In genomic region chr11:43626927-43627645, GRCm38 (mm10) we compare ENCODE assay signal across 8 mouse cellular contexts. TPM values are rescaled to one million over a fixed set of nuclear protein-coding genes. Genes with fewer than 3 reads are reported as not detected.
DNase-seq lines count a peak whose midpoint lies in the region; ATAC-seq and TF ChIP-seq lines count a peak whose summit lies in the region.

No protein-coding gene starts in this region.

- DNase-seq in left cerebral cortex, adult 2 months (ENCODE audit: extremely low spot score in 1 of 2, low spot score in 2 of 2): no peak
- DNase-seq in left cerebral cortex, postnatal 4 days: no peak
- no peak for DNase-seq in thymus, adult 2 months
- DNase-seq in gastrocnemius, postnatal 4 days (ENCODE audit: low spot score in 2 of 2): no peak

- no peak for TF ChIP-seq CTCF in left cerebral cortex, adult 2 months (IDR thresholded peaks at IDR 0.05)
- TF ChIP-seq CTCF in olfactory bulb, adult 2 months (IDR thresholded peaks at IDR 0.05; ENCODE audit: insufficient read depth, low read depth, low read length): no peak
- TF ChIP-seq CTCF in thymus, adult 2 months (IDR thresholded peaks at IDR 0.05; ENCODE audit: borderline replicate concordance, control insufficient read depth, extremely low read depth, insufficient read depth, low read length, poor library complexity): no peak

- ATAC-seq in embryonic facial prominence, embryonic 15.5 days (ENCODE audit: insufficient number of reproducible peaks, low FRiP score, low TSS enrichment, low read depth): no peak
- peak; percentile 10; the same call in 1 of the 2 replicates for ATAC-seq in intestine, embryonic 15.5 days
- ATAC-seq in CD4-positive, CD25-positive, alpha-beta regulatory T cell, adult 4 months: no peak

- no peaks in the 10 kb centered on the region for H3K36me3 ChIP-seq in embryonic facial prominence, embryonic 15.5 days
- H3K36me3 ChIP-seq in intestine, embryonic 15.5 days: no peaks in the 10 kb centered on the region
- no peaks in the 10 kb centered on the region for H3K36me3 ChIP-seq in thymus, adult 2 months (ENCODE audit: control insufficient read depth, insufficient read depth, low read length)

- H3K27me3 ChIP-seq in embryonic facial prominence, embryonic 15.5 days: no peaks in the 10 kb centered on the region
- H3K27me3 ChIP-seq in intestine, embryonic 15.5 days (replicated peaks): no peaks in the 10 kb centered on the region
- no peaks in the 10 kb centered on the region for H3K27me3 ChIP-seq in thymus, adult 2 months (ENCODE audit: control insufficient read depth, insufficient read depth, low read length)

- intact Hi-C loops in left cerebral cortex, adult 2 months (cut with DNase I): loop anchor here (2.0 kb wide), 1 partner anchor 56 kb away; no protein-coding TSS in a partner anchor
- intact Hi-C loops in left cerebral cortex, postnatal 4 days (cut with DNase I): loop anchor here (10.0 kb wide), 1 partner anchor 48 kb away; no protein-coding TSS in a partner anchor

- no peak overlapping the region for H3K9ac ChIP-seq in embryonic facial prominence, embryonic 15.5 days
- H3K9ac ChIP-seq in intestine, embryonic 15.5 days: no peak overlapping the region

- no peaks in the 10 kb centered on the region for H3K9me3 ChIP-seq in embryonic facial prominence, embryonic 15.5 days (replicated peaks)
- H3K9me3 ChIP-seq in intestine, embryonic 15.5 days: no peaks in the 10 kb centered on the region

- H3K4me1 ChIP-seq in embryonic facial prominence, embryonic 15.5 days: peaks cover 14% of the 10 kb centered on the region
- H3K4me1 ChIP-seq in intestine, embryonic 15.5 days (replicated peaks): peaks cover 12% of the 10 kb centered on the region
- H3K4me1 ChIP-seq in olfactory bulb, adult 2 months (ENCODE audit: control insufficient read depth, insufficient read depth, low read length): peaks cover 16% of the 10 kb centered on the region
- H3K4me1 ChIP-seq in thymus, adult 2 months (replicated peaks; ENCODE audit: control insufficient read depth, insufficient read depth, low read length): no peaks in the 10 kb centered on the region

- 26% methylated on average over 18 of the region's 18 CpGs for WGBS in embryonic facial prominence, embryonic 15.5 days
- WGBS in intestine, embryonic 15.5 days: 36% methylated on average over 18 of the region's 18 CpGs
- WGBS in olfactory bulb, adult 2 months: 31% methylated on average over 18 of the region's 18 CpGs
- WGBS in thymus, adult 2 months: 91% methylated on average over 18 of the region's 18 CpGs

- peak overlapping the region; percentile 33 for H3K4me3 ChIP-seq in left cerebral cortex, adult 2 months
- no peak overlapping the region; the same call in 1 of the 2 replicates for H3K4me3 ChIP-seq in embryonic facial prominence, embryonic 15.5 days (replicated peaks)
- no peak overlapping the region for H3K4me3 ChIP-seq in intestine, embryonic 15.5 days (replicated peaks)
- no peak overlapping the region; the same call in 1 of the 2 replicates for H3K4me3 ChIP-seq in olfactory bulb, adult 2 months (ENCODE audit: insufficient read depth, low read depth, low read length)
- no peak overlapping the region for H3K4me3 ChIP-seq in thymus, adult 2 months (ENCODE audit: control insufficient read depth, insufficient read depth, low read length)

- peak overlapping the region; percentile 38 for H3K4me2 ChIP-seq in embryonic facial prominence, embryonic 15.5 days (replicated peaks)
- H3K4me2 ChIP-seq in intestine, embryonic 15.5 days (replicated peaks): peak overlapping the region; percentile 51

- no peak for TF ChIP-seq POLR2A in olfactory bulb, adult 2 months (IDR thresholded peaks at IDR 0.05; ENCODE audit: insufficient read depth, low read depth, low read length)
- TF ChIP-seq POLR2A in thymus, adult 2 months (IDR thresholded peaks at IDR 0.05; ENCODE audit: control insufficient read depth, extremely low read depth, insufficient read depth, low read length, poor library complexity): no peak

- peak overlapping the region; percentile 88 for H3K27ac ChIP-seq in left cerebral cortex, adult 2 months
- H3K27ac ChIP-seq in embryonic facial prominence, embryonic 15.5 days (replicated peaks): 0 out of 2 replicates have a peak overlapping the region, but pooled peaks have one; percentile 2
- H3K27ac ChIP-seq in intestine, embryonic 15.5 days: peak overlapping the region; percentile 72
- H3K27ac ChIP-seq in olfactory bulb, adult 2 months (ENCODE audit: insufficient read depth, low read depth, low read length): peak overlapping the region; percentile 45
- H3K27ac ChIP-seq in thymus, adult 2 months (ENCODE audit: control insufficient read depth, insufficient read depth, low read length): no peak overlapping the region

RNA-seq across cellular contexts. Expression of gene Fabp6, which starts 25.7 kb away (rescaled TPM):
- not detected for total RNA-seq in left cerebral cortex, adult 2 months (2021)
- total RNA-seq in left cerebral cortex, postnatal 4 days (2021): not detected
- polyA plus RNA-seq in embryonic facial prominence, embryonic 15.5 days (2015; fragmentation: Nextera tagmentation; extraction: Ambion mirVana): 1.1 and 1.2 TPM in 2 replicates
- 1.2 TPM in 2 replicates for polyA plus RNA-seq in intestine, embryonic 15.5 days (2015; fragmentation: Nextera tagmentation; extraction: Ambion mirVana)
- not detected in 2 replicates for polyA plus RNA-seq in olfactory bulb, adult 2 months (2012; ENCODE audit: insufficient read depth, insufficient read length, low replicate concordance, missing spikeins)
- 1.4 and 1.6 TPM in 2 replicates for polyA plus RNA-seq in thymus, adult 2 months (2012; rRNA removed)
- not detected for polyA plus RNA-seq in CD4-positive, CD25-positive, alpha-beta regulatory T cell, adult 4 months (2017; shearing (Covaris generic))
- not detected for total RNA-seq in gastrocnemius, postnatal 4 days (2021)

RNA-seq across cellular contexts. Expression of gene 4933415A04Rik, which starts 40.2 kb away (rescaled TPM):
- total RNA-seq in left cerebral cortex, adult 2 months (2021): under 1 TPM; 0.61 to 0.77 TPM
- 1 to 10 TPM; 1.7 to 2.2 TPM for total RNA-seq in left cerebral cortex, postnatal 4 days (2021)
- 2.8 and 3.4 TPM in 2 replicates for polyA plus RNA-seq in embryonic facial prominence, embryonic 15.5 days (2015; fragmentation: Nextera tagmentation; extraction: Ambion mirVana)
- polyA plus RNA-seq in intestine, embryonic 15.5 days (2015; fragmentation: Nextera tagmentation; extraction: Ambion mirVana): 4.4 and 5.4 TPM in 2 replicates
- not detected in 2 replicates for polyA plus RNA-seq in olfactory bulb, adult 2 months (2012; ENCODE audit: insufficient read depth, insufficient read length, low replicate concordance, missing spikeins)
- 0.59 and 0.81 TPM in 2 replicates for polyA plus RNA-seq in thymus, adult 2 months (2012; rRNA removed)
- polyA plus RNA-seq in CD4-positive, CD25-positive, alpha-beta regulatory T cell, adult 4 months (2017; shearing (Covaris generic)): not detected
- 1 to 10 TPM in 1 of 2 experiments, under 1 TPM in 1; 0.73 to 1.0 TPM for total RNA-seq in gastrocnemius, postnatal 4 days (2021)

RNA-seq across cellular contexts. Expression of gene Pwwp2a, which starts 54.7 kb away (rescaled TPM):
- total RNA-seq in left cerebral cortex, adult 2 months (2021): 10 to 100 TPM; 65.2 to 65.7 TPM
- 10 to 100 TPM; 61.1 to 70.5 TPM for total RNA-seq in left cerebral cortex, postnatal 4 days (2021)
- 25.0 and 25.1 TPM in 2 replicates for polyA plus RNA-seq in embryonic facial prominence, embryonic 15.5 days (2015; fragmentation: Nextera tagmentation; extraction: Ambion mirVana)
- 20.2 and 22.0 TPM in 2 replicates for polyA plus RNA-seq in intestine, embryonic 15.5 days (2015; fragmentation: Nextera tagmentation; extraction: Ambion mirVana)
- polyA plus RNA-seq in olfactory bulb, adult 2 months (2012; ENCODE audit: insufficient read depth, insufficient read length, low replicate concordance, missing spikeins): not detected in 2 replicates
- 35.0 and 40.9 TPM in 2 replicates for polyA plus RNA-seq in thymus, adult 2 months (2012; rRNA removed)
- polyA plus RNA-seq in CD4-positive, CD25-positive, alpha-beta regulatory T cell, adult 4 months (2017; shearing (Covaris generic)): 10 to 100 TPM; 23.8 to 34.8 TPM
- 10 to 100 TPM; 33.6 to 35.1 TPM for total RNA-seq in gastrocnemius, postnatal 4 days (2021)
